Mouse (Mus musculus): ENCODE results near the gene Prrc2c. TPM values are rescaled to one million over a fixed set of nuclear protein-coding genes. Genes with fewer than 3 reads are reported as not detected.

Prrc2c gene
- 13.3 TPM for polyA plus RNA-seq (2014; fragmentation: Illumina TruSeq; extraction: RNeasy Lipid Tissue Mini Kit (QIAGEN cat#74804); ENCODE audit: insufficient read depth, low read depth, low replicate concordance)

DNA sequence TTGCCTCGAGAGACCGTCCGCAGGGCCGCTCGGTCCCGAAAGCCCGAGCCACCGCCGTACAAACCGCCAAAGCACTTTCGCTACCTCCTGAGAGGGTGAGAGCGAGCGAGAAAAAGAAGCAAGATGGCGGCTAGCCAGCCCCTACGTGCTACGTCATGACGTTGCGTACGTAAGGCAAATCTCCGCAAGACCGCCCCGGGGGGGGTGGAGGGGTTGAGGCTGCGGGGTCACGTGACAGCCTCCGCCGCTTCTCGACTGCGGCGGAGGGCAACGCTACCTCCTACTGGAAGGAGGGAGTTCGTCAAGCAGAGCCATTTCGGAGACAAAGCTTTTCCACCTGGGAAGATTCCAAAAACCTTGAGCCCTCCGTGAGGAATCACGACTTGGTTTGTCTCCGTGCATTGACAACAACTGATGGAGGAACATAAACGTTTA is at the start of gene Prrc2c:
Prrc2c (minus strand) TSS at position 156 of the 435 bp plus-strand sequence.

DNA sequence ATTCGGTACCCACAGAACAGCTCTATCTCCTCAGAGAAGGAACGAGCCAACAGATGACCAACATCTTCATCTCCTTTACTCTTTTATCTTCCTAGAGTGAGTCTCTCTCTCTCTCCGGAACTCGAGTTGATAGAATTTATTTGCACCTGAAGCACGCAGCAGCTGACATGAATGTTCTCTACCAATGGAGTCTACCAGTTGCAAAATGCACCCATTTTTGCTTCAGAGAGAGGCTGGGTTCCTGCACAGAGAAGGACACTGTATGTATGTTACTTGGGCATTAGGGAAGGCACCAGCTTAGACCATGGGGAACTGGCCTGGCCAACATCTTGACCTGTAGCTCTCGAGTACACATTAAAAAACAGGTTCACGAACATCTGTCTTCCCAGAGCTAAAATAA is 82.2 kb downstream of the Prrc2c start, which contains the start of gene Myocos:
Myocos (minus strand) TSS at position 101 of the 400 bp plus-strand sequence.

DNA sequence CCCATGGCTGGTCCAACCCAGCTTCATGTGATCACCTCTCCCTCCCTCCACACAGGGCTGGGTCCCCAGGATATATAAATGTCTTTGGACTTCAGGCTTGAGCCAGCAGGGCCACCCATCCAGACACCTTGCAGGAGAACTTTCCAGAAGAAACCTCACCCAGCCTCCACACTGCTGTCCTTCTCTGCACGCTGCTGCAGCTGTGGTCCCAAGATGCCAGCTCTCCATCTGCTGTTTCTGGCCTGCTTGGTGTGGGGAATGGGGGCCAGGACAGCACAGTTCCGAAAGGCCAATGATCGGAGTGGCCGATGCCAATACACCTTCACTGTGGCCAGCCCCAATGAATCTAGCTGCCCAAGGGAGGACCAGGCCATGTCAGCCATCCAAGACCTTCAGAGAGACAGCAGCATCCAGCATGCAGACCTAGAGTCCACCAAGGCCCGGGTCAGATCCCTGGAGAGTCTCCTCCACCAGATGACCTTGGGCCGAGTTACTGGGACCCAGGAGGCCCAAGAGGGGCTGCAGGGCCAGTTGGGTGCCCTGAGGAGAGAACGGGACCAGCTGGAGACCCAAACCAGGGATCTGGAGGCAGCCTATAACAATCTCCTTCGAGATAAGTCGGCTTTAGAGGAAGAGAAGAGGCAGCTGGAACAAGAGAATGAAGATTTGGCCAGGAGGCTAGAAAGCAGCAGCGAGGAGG is 101.2 kb downstream of the Prrc2c start, which contains the start of gene Myoc:
Myoc (plus strand) TSS at position 105 of the 700 bp plus-strand sequence.

Other genes starting within 250 kb of the Prrc2c start
- 3.9 TPM for gene Mettl13, start 192.0 kb downstream of the Prrc2c start, polyA plus RNA-seq (2014; fragmentation: Illumina TruSeq; extraction: RNeasy Lipid Tissue Mini Kit (QIAGEN cat#74804); ENCODE audit: insufficient read depth, low read depth, low replicate concordance)
- 36.5 TPM for gene Vamp4, start 170.0 kb downstream of the Prrc2c start, polyA plus RNA-seq (2014; fragmentation: Illumina TruSeq; extraction: RNeasy Lipid Tissue Mini Kit (QIAGEN cat#74804); ENCODE audit: insufficient read depth, low read depth, low replicate concordance)
- not detected for gene Myoc, start 101.4 kb downstream of the Prrc2c start, polyA plus RNA-seq (2014; fragmentation: Illumina TruSeq; extraction: RNeasy Lipid Tissue Mini Kit (QIAGEN cat#74804); ENCODE audit: insufficient read depth, low read depth, low replicate concordance)
- gene Myocos, start 82.3 kb downstream of the Prrc2c start, polyA plus RNA-seq (2014; fragmentation: Illumina TruSeq; extraction: RNeasy Lipid Tissue Mini Kit (QIAGEN cat#74804); ENCODE audit: insufficient read depth, low read depth, low replicate concordance): not detected
- gene Fmo4, start 73.4 kb upstream of the Prrc2c start, polyA plus RNA-seq (2014; fragmentation: Illumina TruSeq; extraction: RNeasy Lipid Tissue Mini Kit (QIAGEN cat#74804); ENCODE audit: insufficient read depth, low read depth, low replicate concordance): 1.8 TPM
- gene Fmo1, start 126.1 kb upstream of the Prrc2c start, polyA plus RNA-seq (2014; fragmentation: Illumina TruSeq; extraction: RNeasy Lipid Tissue Mini Kit (QIAGEN cat#74804); ENCODE audit: insufficient read depth, low read depth, low replicate concordance): 243 TPM
- gene Fmo2, start 158.2 kb upstream of the Prrc2c start, polyA plus RNA-seq (2014; fragmentation: Illumina TruSeq; extraction: RNeasy Lipid Tissue Mini Kit (QIAGEN cat#74804); ENCODE audit: insufficient read depth, low read depth, low replicate concordance): 265 TPM
- gene Fmo6, start 197.0 kb upstream of the Prrc2c start, polyA plus RNA-seq (2014; fragmentation: Illumina TruSeq; extraction: RNeasy Lipid Tissue Mini Kit (QIAGEN cat#74804); ENCODE audit: insufficient read depth, low read depth, low replicate concordance): 0.82 TPM
- 38.2 TPM for gene Fmo3, start 244.0 kb upstream of the Prrc2c start, polyA plus RNA-seq (2014; fragmentation: Illumina TruSeq; extraction: RNeasy Lipid Tissue Mini Kit (QIAGEN cat#74804); ENCODE audit: insufficient read depth, low read depth, low replicate concordance)